Mouse (Mus musculus): ENCODE data around the gene Mtss1l. TPM values are rescaled to one million over a fixed set of nuclear protein-coding genes. Genes with fewer than 3 reads are reported as not detected.

The Mtss1l gene
- polyA plus RNA-seq, 1 experiment from 2014 or later = 12.4 TPM

DNA sequence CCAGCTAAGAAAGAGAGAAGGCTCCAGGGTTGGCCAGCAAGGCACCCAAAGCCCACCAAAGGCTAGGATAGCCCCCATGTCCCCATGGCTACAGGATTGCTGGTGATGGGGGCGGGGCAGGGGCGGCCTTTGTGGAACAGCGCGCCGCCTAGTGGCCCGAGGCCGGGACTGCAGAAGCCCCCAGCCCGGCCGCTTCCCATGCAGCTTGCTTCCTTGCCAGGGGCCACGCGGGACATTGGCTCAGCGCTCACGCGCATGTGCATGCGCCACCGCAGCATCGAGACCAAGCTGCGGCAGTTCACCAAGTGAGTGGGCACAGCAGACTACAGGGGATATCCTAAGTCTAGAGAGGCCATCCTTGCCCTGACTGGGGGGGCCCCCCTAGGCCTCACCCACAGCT lies 5.6 kb downstream of the Mtss1l start:
- Histone ChIP-seq H3K27me3 (ENCODE audit: insufficient read depth, low read length) (no peaks in the 10 kb centered on the region), H3K27ac (no peak overlapping the region), H3K9me3 (replicated peaks; ENCODE audit: low read length) (no peaks in the 10 kb centered on the region), H3K4me2 (ENCODE audit: low read length) (no peak overlapping the region), H3K4me1 (replicated peaks; ENCODE audit: insufficient read depth, low read length) (peaks cover 26% of the 10 kb centered on the region), H3K9ac (ENCODE audit: low read depth, low read length) (no peak overlapping the region), H3K4me3 (replicated peaks; ENCODE audit: low read depth, low read length) (no peak overlapping the region), H3K36me3 (ENCODE audit: insufficient read depth, low read length) (peaks cover 42% of the 10 kb centered on the region)
- TF ChIP-seq CTCF (IDR thresholded peaks at IDR 0.05; ENCODE audit: low read depth) = peak; percentile 93
- ATAC-seq (replicated peaks; ENCODE audit: low FRiP score, low read depth) = peak; percentile 14; the same call in 1 of the 2 replicates
- WGBS = 10% methylated on average over 18 of the region's 18 CpGs
- DNase-seq (ENCODE audit: low spot score) = peak; percentile 66

DNA sequence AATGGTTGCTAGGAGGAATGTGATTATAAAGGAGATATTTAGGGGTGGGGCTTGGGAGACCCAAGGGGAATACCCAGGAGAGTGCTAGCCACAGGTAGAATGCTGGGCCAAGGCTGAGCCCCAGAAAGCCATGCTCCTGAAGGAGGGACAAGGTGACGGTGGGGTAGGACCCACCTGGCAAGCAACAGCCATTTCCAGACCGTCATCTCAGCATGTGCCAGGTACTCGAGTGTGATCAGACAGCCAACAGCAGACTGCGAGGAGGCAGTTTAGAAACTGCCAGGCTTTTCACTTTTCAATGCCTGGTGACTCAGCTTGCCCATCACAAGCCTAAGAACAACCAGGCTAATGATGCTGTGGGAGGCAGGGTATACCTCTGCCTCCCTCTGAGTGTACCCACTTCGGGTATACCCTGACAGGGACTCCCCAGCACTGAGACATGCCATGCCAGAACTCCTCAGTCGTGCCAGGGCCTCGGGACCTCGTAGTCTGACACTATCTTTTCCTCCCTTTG lies 10.1 kb downstream of the Mtss1l start:
- TF ChIP-seq CTCF (IDR thresholded peaks at IDR 0.05; ENCODE audit: low read depth) = no peak
- Histone ChIP-seq H3K36me3 (ENCODE audit: insufficient read depth, low read length) (peaks cover 59% of the 10 kb centered on the region), H3K4me1 (replicated peaks; ENCODE audit: insufficient read depth, low read length) (no peaks in the 10 kb centered on the region), H3K27me3 (ENCODE audit: insufficient read depth, low read length) (no peaks in the 10 kb centered on the region), H3K4me3 (replicated peaks; ENCODE audit: low read depth, low read length) (no peak overlapping the region), H3K4me2 (ENCODE audit: low read length) (no peak overlapping the region), H3K9me3 (replicated peaks; ENCODE audit: low read length) (no peaks in the 10 kb centered on the region), H3K9ac (ENCODE audit: low read depth, low read length) (no peak overlapping the region), H3K27ac (no peak overlapping the region)
- DNase-seq (ENCODE audit: low spot score) (no peak), ATAC-seq (replicated peaks; ENCODE audit: low FRiP score, low read depth) (no peak)
- WGBS = 89% methylated on average over 8 of the region's 8 CpGs

DNA sequence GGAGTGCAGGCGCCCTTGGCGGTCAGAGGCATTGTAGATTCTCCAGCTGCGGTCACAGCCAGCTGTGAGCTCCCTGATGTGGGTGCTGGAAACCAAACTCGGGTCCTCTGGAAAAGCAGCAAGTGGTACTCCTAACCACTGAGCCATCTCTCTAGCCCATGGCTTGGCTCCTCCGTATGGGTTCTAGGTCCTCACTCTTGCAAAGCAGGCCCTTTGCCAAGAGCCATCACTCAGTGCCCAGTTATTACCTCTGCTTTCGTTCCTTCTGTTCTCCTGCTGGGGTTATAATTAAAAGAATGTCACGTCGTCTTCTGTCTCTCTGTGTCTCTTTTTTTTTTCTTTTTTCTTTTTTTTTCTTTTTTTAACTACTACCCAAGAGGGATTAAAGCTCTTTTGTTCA lies 11.8 kb downstream of the Mtss1l start:
- Histone ChIP-seq H3K27me3 (ENCODE audit: insufficient read depth, low read length) (no peaks in the 10 kb centered on the region), H3K27ac (no peak overlapping the region), H3K36me3 (ENCODE audit: insufficient read depth, low read length) (peaks cover 64% of the 10 kb centered on the region), H3K9me3 (replicated peaks; ENCODE audit: low read length) (no peaks in the 10 kb centered on the region), H3K9ac (ENCODE audit: low read depth, low read length) (no peak overlapping the region), H3K4me2 (ENCODE audit: low read length) (no peak overlapping the region), H3K4me3 (replicated peaks; ENCODE audit: low read depth, low read length) (no peak overlapping the region), H3K4me1 (replicated peaks; ENCODE audit: insufficient read depth, low read length) (no peaks in the 10 kb centered on the region)
- WGBS = 87% methylated on average over 8 of the region's 8 CpGs
- ATAC-seq (replicated peaks; ENCODE audit: low FRiP score, low read depth) = no peak
- no peak for TF ChIP-seq CTCF (IDR thresholded peaks at IDR 0.05; ENCODE audit: low read depth)
- no peak for DNase-seq (ENCODE audit: low spot score)

DNA sequence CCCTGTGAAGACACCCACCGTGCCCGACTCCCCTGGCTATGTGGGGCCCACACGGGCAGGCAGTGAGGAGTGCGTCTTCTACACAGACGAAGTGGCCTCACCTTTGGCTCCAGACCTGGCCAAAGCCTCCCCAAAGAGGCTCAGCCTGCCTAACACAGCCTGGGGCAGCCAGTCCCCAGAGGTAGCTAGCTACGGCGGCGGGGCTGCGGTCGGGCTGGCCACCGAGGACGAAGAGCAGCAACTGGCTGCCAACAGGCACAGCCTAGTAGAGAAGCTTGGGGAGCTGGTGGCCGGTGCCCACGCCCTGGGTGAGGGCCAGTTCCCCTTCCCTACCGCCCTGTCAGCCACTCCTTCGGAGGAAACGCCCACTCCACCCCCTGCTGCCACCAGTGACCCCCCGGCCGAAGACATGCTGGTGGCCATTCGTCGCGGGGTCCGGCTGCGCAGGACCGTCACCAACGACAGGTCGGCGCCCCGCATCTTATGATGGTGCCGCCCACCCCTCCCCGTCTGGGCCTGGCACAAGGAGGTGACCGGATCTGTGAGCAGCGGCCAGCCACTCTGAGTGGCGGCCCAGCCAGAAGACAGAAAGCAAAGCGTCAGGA lies 17.4 kb downstream of the Mtss1l start:
- H3K4me2 ChIP-seq (ENCODE audit: low read length) = no peak overlapping the region
- 91% methylated on average over 35 of the region's 35 CpGs for WGBS
- no peak for TF ChIP-seq CTCF (IDR thresholded peaks at IDR 0.05; ENCODE audit: low read depth)
- H3K4me3 ChIP-seq (replicated peaks; ENCODE audit: low read depth, low read length) = no peak overlapping the region
- no peaks in the 10 kb centered on the region for H3K4me1 ChIP-seq (replicated peaks; ENCODE audit: insufficient read depth, low read length)
- no peak overlapping the region for H3K27ac ChIP-seq
- no peaks in the 10 kb centered on the region for H3K9me3 ChIP-seq (replicated peaks; ENCODE audit: low read length)
- H3K27me3 ChIP-seq (ENCODE audit: insufficient read depth, low read length) = no peaks in the 10 kb centered on the region
- DNase-seq (ENCODE audit: low spot score) (no peak), ATAC-seq (replicated peaks; ENCODE audit: low FRiP score, low read depth) (no peak)
- peaks cover 39% of the 10 kb centered on the region for H3K36me3 ChIP-seq (ENCODE audit: insufficient read depth, low read length)
- no peak overlapping the region for H3K9ac ChIP-seq (ENCODE audit: low read depth, low read length)

DNA sequence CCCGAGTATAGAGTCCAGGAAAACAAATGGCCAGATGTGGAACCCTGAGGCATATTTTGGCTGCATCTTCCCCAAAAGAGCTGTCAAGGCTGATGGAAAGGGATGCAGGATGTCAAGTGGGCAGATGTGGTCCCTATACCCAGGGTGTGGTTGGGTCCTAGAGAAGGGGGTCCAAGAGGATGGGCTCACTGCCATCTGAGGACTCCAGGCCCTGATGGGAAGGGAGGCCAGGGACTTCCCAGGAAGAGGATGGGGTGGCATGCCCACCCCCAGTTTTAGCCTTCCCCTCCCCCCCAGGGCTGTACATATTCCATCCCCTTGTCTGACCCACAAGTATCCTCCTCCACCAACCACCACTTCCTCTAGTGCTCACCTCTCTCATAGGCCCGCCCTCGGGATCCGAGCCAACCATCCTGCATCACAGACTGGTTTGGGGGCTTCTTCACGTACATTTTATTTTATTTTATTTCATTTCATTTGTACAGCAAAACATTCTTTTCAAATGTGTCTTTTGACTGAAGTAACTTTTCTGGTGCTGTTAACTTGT lies 19.4 kb downstream of the Mtss1l start:
- Histone ChIP-seq H3K9ac (ENCODE audit: low read depth, low read length) (no peak overlapping the region), H3K9me3 (replicated peaks; ENCODE audit: low read length) (no peaks in the 10 kb centered on the region), H3K4me1 (replicated peaks; ENCODE audit: insufficient read depth, low read length) (no peaks in the 10 kb centered on the region), H3K27me3 (ENCODE audit: insufficient read depth, low read length) (no peaks in the 10 kb centered on the region), H3K27ac (no peak overlapping the region), H3K4me2 (ENCODE audit: low read length) (no peak overlapping the region), H3K4me3 (replicated peaks; ENCODE audit: low read depth, low read length) (no peak overlapping the region), H3K36me3 (ENCODE audit: insufficient read depth, low read length) (peaks cover 32% of the 10 kb centered on the region)
- DNase-seq (ENCODE audit: low spot score) (no peak), ATAC-seq (replicated peaks; ENCODE audit: low FRiP score, low read depth) (no peak)
- WGBS = 86% methylated on average over 4 of the region's 5 CpGs
- TF ChIP-seq CTCF (IDR thresholded peaks at IDR 0.05; ENCODE audit: low read depth) = no peak

DNA sequence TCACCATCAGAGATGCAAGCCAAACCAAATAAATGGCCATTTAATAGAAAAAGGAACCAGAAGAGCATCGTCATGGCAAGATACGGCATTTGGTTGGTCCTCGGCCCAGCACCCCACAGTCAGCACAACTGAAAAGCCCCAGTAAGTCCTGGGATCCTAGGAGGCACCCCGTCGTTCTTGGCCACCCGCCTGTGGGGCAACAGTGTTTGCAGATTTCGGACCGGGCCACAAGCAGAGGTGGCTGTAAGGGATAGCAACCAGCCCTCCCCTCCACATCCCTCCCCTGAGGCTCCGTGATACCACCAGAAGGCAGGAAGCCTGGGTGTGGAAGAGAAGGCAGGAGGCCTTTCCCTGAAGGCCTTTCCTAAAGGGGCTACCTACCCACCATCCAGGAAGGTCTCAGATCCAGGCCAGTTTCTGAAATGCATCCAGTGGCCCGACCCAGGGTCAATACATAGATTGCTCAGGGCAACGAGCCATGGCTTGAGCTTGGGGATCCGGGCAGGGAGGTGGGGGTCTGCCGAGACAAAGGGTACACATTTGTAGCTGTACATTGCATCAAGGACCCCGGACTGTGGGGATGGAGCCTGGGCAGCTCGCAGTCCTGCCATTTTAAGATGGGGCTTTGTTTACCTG lies 20.7 kb downstream of the Mtss1l start:
- H3K4me3 ChIP-seq (replicated peaks; ENCODE audit: low read depth, low read length) = no peak overlapping the region
- 79% methylated on average over 15 of the region's 15 CpGs for WGBS
- no peak overlapping the region for H3K27ac ChIP-seq
- peaks cover 28% of the 10 kb centered on the region for H3K36me3 ChIP-seq (ENCODE audit: insufficient read depth, low read length)
- H3K4me2 ChIP-seq (ENCODE audit: low read length) = no peak overlapping the region
- H3K9me3 ChIP-seq (replicated peaks; ENCODE audit: low read length) = no peaks in the 10 kb centered on the region
- no peak overlapping the region for H3K9ac ChIP-seq (ENCODE audit: low read depth, low read length)
- no peak for TF ChIP-seq CTCF (IDR thresholded peaks at IDR 0.05; ENCODE audit: low read depth)
- ATAC-seq (replicated peaks; ENCODE audit: low FRiP score, low read depth) = no peak
- H3K4me1 ChIP-seq (replicated peaks; ENCODE audit: insufficient read depth, low read length) = no peaks in the 10 kb centered on the region
- no peaks in the 10 kb centered on the region for H3K27me3 ChIP-seq (ENCODE audit: insufficient read depth, low read length)
- DNase-seq (ENCODE audit: low spot score) = no peak

All from kidney, postnatal 0 days (tissue).